Mouse (Mus musculus) heart, postnatal 25 days (tissue): ENCODE measurements at regions not wholly inside any gene's neighbourhood (a gene's known extent, or its start where the extent isn't known, plus 50 kb on each side); places are given as distances from the start of the nearest gene placed in this dataset.

Source experiments
- DNase-seq: peaks from one replicate; pipeline ENCODE4 v3.0.0; 2022; ENCODE audit warnings: low spot score
- intact Hi-C: fragments of 180-260 bp; cut with DNase I; formaldehyde crosslinking; loops from one replicate; pipeline ENCODE4 v1.15.1; 2025

GRCm38 (mm10) chr6:89047629-89048332 is 145.7 kb downstream of the Tpra1 start:
- DNase-seq: no peak
- intact Hi-C loops: no loop called here

- intact Hi-C loops: no loop called here
- no peak for DNase-seq
These were observed 147.2 kb downstream of the Tpra1 start for GRCm38 (mm10) chr6:89049290-89049689.

- intact Hi-C loops: no loop called here
- no peak for DNase-seq
These were observed 148.7 kb downstream of the Tpra1 start for GRCm38 (mm10) chr6:89050575-89051270.

- no peak for DNase-seq
- intact Hi-C loops: no loop called here
These were observed 150.9 kb downstream of the Tpra1 start for GRCm38 (mm10) chr6:89052758-89053460.

- intact Hi-C loops: no loop called here
- DNase-seq: no peak
These were observed 152.0 kb downstream of the Tpra1 start for GRCm38 (mm10) chr6:89054060-89054459.

- intact Hi-C loops: no loop called here
- no peak for DNase-seq
These were observed 157.5 kb downstream of the Tpra1 start for GRCm38 (mm10) chr6:89059431-89059975.

GRCm38 (mm10) chr6:89064977-89065580 is 163.0 kb downstream of the Tpra1 start:
- DNase-seq: no peak
- intact Hi-C loops: no loop called here

GRCm38 (mm10) chr6:89066588-89066987 is 164.5 kb downstream of the Tpra1 start:
- intact Hi-C loops: no loop called here
- DNase-seq: no peak

GRCm38 (mm10) chr6:89068286-89068685 is 166.2 kb downstream of the Tpra1 start:
- intact Hi-C loops: no loop called here
- DNase-seq: no peak

- DNase-seq: no peak
- intact Hi-C loops: no loop called here
These were observed 167.1 kb downstream of the Tpra1 start for GRCm38 (mm10) chr6:89069108-89069507.

GRCm38 (mm10) chr6:89070011-89070410 is 168.0 kb downstream of the Tpra1 start:
- DNase-seq: no peak
- intact Hi-C loops: no loop called here

- DNase-seq: no peak
- intact Hi-C loops: no loop called here
These were observed 169.7 kb downstream of the Tpra1 start for GRCm38 (mm10) chr6:89071766-89072165.

GRCm38 (mm10) chr6:89072569-89072968 is 170.5 kb downstream of the Tpra1 start:
- no peak for DNase-seq
- intact Hi-C loops: no loop called here

- intact Hi-C loops: no loop called here
- DNase-seq: no peak
These were observed 179.7 kb downstream of the Tpra1 start for GRCm38 (mm10) chr6:89081624-89082300.

- DNase-seq: no peak
- intact Hi-C loops: no loop called here
These were observed 182.4 kb downstream of the Tpra1 start for GRCm38 (mm10) chr6:89084437-89084836.

- intact Hi-C loops: no loop called here
- DNase-seq: no peak
These were observed 183.1 kb downstream of the Tpra1 start for GRCm38 (mm10) chr6:89085151-89085550.

- DNase-seq: no peak
- intact Hi-C loops: no loop called here
These were observed 185.6 kb downstream of the Tpra1 start for GRCm38 (mm10) chr6:89087620-89088019.

GRCm38 (mm10) chr6:89090096-89090495 is 188.0 kb downstream of the Tpra1 start:
- intact Hi-C loops: no loop called here
- DNase-seq: no peak

- no peak for DNase-seq
- intact Hi-C loops: no loop called here
These were observed 193.9 kb downstream of the Tpra1 start for GRCm38 (mm10) chr6:89095911-89096310.

- no peak for DNase-seq
- intact Hi-C loops: no loop called here
These were observed 195.5 kb downstream of the Tpra1 start for GRCm38 (mm10) chr6:89097531-89097930.
